Mouse (Mus musculus): ENCODE results near the gene Gm5901.
A peak's percentile ranks its signal among the peaks of the same experiment; 100 is the strongest.

Gm5901 gene

DNA sequence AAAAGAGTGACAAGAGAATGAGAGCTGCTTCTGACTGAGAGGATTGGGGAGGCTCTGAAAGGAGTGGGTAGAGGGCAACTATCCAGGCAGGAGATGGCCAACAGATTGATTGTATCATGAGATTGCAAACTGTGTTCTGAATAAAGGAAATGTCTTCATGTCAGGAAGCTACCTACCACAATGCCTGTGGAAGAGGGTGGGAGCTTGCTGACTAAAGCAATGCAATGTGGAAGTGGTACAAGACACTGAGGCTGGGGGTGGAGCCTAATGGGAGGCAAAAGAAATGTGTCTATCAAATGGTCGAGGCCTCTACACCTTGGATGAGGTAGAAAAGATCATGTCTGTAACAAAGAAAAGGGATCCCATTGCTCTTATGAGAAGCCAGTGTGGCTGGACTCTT is 31.5 kb downstream of the Gm5901 start:
- no peak for DNase-seq

DNA sequence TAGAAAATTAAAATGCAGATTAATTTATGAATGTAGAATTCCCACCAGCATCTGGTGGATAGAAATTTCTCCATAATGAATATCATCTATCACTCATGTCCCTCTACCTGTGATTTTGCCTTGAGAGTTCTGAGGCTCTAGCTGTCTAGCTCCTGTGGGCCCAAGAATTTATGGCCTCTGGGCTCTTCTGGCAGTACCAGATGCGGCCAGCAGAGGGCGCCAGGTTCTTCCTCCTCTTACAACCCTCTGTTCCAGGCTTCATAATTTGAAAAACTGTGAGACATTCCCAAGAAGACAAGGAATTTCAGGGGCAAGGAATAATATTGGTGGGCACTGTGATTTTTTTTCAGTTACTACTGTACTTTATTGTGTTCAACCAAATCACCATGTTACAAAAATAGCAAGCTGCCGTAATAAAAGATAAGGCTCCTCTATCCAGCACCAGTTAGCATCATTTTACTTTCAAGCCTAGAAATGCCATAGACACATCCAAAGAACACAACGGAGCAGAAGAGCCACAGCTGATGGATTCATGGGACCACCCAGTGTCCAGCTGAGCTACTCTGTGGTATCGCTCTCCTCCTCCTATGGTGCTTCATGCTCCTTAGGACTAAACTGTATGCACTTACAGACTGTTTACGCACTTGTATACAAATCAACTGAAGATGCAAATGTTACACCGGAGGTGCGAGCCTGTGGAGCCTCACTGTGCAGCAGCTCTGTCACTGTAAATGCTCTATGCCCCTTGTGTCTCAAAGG is 37.2 kb downstream of the Gm5901 start:
- DNase-seq = peak in 1 of 2 experiments; percentile 71

- no peak for DNase-seq
Measured at GRCm38 (mm10) chr7:105414385-105414784, 39.5 kb downstream of the Gm5901 start.

GRCm38 (mm10) chr7:105416529-105416928 is 41.7 kb downstream of the Gm5901 start:
- no peak for DNase-seq

DNA sequence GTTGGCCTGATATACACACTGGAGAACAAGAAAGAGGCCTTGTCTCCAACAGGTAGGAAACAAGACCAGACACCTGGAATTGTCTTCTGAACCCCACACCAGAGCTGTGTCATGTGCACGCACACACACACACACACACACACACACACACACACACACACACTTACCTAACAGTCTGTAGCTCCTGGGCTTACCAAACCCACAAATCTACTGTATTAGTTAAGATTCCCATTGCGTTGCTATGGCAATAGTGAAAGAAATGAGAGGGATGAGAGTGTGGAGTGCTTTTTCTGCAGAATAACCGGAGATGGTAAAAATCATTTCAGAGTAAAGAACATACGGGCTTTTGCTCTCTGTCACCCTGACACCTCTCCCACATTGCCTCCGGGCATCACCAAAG is 43.3 kb downstream of the Gm5901 start:
- no peak for DNase-seq

DNA sequence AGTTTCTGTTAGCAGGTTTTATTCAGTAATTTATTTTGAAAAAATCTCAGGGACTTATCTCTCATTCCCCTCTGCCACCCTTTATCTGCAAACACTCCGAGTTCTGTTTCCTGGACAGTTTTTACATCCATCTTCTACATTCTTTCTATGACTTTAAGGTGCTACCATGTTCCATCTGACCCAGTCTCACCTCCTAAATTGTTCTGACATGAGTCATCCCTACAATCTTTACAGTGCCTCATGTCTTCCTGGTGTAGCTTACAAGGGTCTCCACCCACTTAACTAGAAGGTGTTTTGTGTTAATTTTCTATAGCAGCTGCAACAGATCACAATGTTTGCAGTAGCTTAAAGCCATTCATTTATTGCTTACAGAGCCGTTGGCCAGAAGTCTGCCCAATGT is 46.1 kb downstream of the Gm5901 start:
- DNase-seq = no peak

- DNase-seq = no peak
Measured at GRCm38 (mm10) chr7:105424368-105424767, 49.5 kb downstream of the Gm5901 start.

DNA sequence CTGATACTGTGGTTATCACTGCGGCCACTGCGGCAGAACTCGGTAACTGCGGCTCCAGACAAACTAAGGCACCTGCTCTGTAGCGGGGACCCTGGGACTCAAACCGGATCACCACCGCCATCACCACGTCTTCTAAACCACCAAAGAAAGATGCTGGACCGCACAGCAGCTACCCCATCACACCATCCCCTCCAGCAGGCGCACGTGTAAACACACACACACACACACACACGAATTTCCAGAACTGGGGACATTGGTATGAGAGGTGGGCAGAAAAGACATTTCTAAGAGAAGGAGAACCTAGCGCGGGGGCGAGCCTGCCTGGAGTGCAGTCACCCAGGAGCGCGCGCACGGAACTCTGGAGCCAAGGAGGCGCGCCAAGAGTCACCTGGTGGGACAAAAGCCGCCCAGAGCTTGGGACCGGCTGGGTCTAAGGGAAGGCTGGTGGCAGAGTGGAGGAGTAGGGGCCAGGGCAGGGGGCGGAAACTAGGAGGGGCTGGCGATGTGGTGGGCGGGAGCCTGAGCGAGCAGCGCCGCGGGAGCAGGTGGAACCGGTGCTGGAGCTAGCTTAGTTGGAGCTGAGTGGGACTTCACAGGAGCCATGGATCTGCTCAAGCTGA is 50.7 kb downstream of the Gm5901 start, which contains the start of gene Cckbr:
Gene Cckbr (plus strand): TSS at position 308 of the 620 bp plus-strand sequence.
- no peak for DNase-seq

GRCm38 (mm10) chr7:105426051-105426450 is 51.2 kb downstream of the Gm5901 start:
- no peak for DNase-seq
